Mouse (Mus musculus) left cerebral cortex, adult 9 months (tissue): ENCODE data around the gene Gm45837.
A peak's percentile ranks its signal among the peaks of the same experiment; 100 is the strongest.

Experiments used
- DNase-seq, 2 experiments: peaks; one replicate each; pipeline ENCODE4 v3.0.0; 2022; ENCODE audit warnings: low spot score in 2 of 2

Gm45837 gene

GRCm38 (mm10) chr7:101437876-101438275, 27.2 kb downstream of the Gm45837 start:
- no peak for DNase-seq

GRCm38 (mm10) chr7:101443093-101443492, 32.4 kb downstream of the Gm45837 start:
- no peak for DNase-seq

GRCm38 (mm10) chr7:101444211-101444610, 33.5 kb downstream of the Gm45837 start:
- no peak for DNase-seq

- no peak for DNase-seq
Measured at GRCm38 (mm10) chr7:101449855-101450254, 39.2 kb downstream of the Gm45837 start.

- peak in 1 of 2 experiments; percentile 91 for DNase-seq
Measured at GRCm38 (mm10) chr7:101450422-101451401, 40.0 kb downstream of the Gm45837 start.

- DNase-seq, result no peak
Measured at GRCm38 (mm10) chr7:101452669-101453068, 42.0 kb downstream of the Gm45837 start.

GRCm38 (mm10) chr7:101453296-101453695, 42.6 kb downstream of the Gm45837 start:
- no peak for DNase-seq

- DNase-seq, result no peak
Measured at GRCm38 (mm10) chr7:101453725-101454124, 43.0 kb downstream of the Gm45837 start.

- DNase-seq, result no peak
Measured at GRCm38 (mm10) chr7:101454479-101454878, 43.8 kb downstream of the Gm45837 start.

- DNase-seq, result no peak
Measured at GRCm38 (mm10) chr7:101455141-101455540, 44.5 kb downstream of the Gm45837 start.

- no peak for DNase-seq
Measured at GRCm38 (mm10) chr7:101456318-101456717, 45.6 kb downstream of the Gm45837 start.

GRCm38 (mm10) chr7:101456789-101457188, 46.1 kb downstream of the Gm45837 start:
- no peak for DNase-seq

GRCm38 (mm10) chr7:101457283-101457682, 46.6 kb downstream of the Gm45837 start:
- DNase-seq, result peak in 1 of 2 experiments; percentile 80

- DNase-seq, result no peak
Measured at GRCm38 (mm10) chr7:101457801-101458200, 47.1 kb downstream of the Gm45837 start.

GRCm38 (mm10) chr7:101458278-101458781, 47.6 kb downstream of the Gm45837 start:
- no peak for DNase-seq

- DNase-seq, result no peak
Measured at GRCm38 (mm10) chr7:101459305-101459813, 48.7 kb downstream of the Gm45837 start.

- DNase-seq, result no peak
Measured at GRCm38 (mm10) chr7:101459923-101460607, 49.4 kb downstream of the Gm45837 start.

- no peak for DNase-seq
Measured at GRCm38 (mm10) chr7:101460608-101460957, 49.9 kb downstream of the Gm45837 start.

GRCm38 (mm10) chr7:101461571-101461970, 50.9 kb downstream of the Gm45837 start:
- no peak for DNase-seq

- DNase-seq, result peak in 1 of 2 experiments; percentile 70
Measured at GRCm38 (mm10) chr7:101462327-101463068, 51.8 kb downstream of the Gm45837 start.

- DNase-seq, result no peak
Measured at GRCm38 (mm10) chr7:101463665-101464271, 53.1 kb downstream of the Gm45837 start.
